Mouse (Mus musculus): Measurements from ENCODE around the gene Mybpc2.

Gene Mybpc2

DNA sequence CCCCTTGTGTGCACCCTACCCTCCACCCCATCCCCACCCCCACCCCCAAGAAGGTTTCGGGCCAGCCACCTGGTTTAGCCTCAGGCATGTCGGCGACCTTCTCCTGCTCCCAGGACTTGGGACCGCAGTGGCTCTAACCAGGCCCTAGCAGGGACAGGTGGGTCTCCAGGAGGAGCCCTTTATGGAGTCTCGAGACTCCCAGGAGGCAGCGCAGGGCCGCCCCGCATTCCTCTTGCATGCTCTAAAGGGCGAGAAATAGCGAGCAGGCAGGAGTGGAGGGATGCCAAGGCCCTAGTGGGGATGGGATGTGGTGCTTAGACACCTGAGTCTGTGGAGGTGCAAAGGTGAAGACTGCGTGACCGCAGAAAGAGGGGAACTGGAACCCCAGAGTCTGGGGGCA is at the start of gene Mybpc2:
Gene Mybpc2, minus strand, starts transcription at position 155 of the 400 bp plus-strand sequence.
- no peak for DNase-seq (ENCODE audit: low spot score)

DNA sequence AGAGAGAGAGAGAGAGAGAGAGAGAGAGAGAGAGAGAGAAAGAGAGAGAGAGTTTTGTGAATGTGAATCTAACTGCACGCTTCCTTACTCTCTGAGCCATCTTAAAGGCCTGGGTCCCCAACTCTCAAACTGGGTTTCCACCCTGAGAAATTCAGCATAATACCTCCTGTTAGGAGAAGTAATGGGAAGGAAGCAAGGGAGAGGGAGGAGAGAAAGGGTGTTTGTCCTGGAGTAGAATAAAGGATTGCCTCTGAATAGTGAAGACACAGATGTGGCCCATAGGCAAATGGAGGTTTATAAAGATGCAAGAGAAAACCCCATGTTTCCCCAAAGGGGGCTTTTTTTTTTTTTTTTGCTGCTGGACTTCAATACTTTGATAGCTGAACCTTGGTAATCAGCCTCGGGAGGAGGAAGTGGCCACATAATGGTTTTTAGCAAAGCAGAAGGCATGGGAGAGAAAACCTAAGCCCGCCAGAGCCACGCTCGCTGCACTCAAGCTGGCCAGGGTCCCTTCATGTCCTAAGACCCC is 48.6 kb upstream of the Mybpc2 start:
- DNase-seq (ENCODE audit: low spot score), result no peak

DNA sequence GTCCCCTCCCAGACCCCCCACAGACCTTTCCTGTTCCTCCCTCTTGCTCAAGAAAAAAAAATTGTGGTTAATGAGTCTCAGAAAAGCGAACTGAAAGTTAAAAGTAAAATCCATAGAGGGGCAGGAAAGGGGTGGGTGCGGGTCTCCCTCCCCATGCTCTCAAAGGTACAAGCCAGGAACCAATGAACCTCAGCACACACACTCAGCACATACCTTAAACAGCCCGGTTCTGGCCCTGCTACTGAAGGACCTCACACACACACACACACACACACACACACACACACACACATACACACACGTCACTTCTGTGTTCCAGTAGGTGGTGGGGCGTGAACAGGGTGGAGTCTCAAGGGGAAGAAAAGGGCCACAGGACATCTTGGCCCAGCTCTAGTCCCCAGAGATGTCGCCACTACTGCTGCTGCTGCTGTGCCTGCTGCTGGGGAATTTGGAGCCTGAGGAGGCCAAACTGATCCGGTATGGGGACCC is 47.8 kb upstream of the Mybpc2 start, which contains the start of gene Napsa:
Gene Napsa, plus strand, starts transcription at position 168 of the 489 bp plus-strand sequence.
- DNase-seq (ENCODE audit: low spot score), result no peak

DNA sequence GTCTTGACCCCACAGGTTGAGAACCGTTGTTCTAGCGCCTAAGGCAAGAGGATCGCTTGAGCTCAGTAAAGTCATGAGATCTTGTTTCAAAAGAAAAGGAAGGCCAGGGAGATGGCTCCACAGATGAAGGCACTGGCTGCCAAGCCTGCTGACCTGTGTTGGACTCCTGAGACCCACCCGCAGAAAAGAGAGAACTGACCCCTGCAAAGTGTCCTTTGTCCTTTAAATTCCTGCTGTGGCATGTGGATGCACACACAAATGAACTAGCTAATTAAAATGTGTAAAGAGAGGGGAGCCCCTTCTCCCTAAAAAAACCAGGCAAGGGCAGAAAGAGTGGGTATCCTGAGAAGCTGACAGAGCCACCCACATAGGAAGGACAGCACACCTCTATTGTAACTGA is 47.4 kb upstream of the Mybpc2 start:
- no peak for DNase-seq (ENCODE audit: low spot score)

DNA sequence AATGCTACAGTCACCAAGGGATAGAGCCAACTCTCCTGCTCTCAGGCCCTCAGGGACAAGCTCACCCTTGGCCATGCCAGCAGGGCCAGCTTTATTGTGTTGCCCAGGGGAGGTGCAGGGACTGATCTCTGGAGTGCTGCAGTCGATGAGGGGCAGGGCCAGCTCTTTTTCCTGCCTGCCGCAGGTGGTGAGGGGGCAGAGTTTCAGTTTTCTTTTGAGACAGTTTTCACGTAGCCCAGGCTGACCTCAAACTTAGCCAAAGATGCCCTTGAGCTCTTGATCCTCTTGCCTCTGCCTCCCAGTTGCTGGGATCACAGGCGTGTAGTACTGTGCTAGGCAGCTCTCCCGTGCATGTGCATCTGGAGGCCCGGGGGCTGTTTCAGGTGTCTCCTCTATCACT is 46.5 kb upstream of the Mybpc2 start:
- DNase-seq (ENCODE audit: low spot score), result no peak

DNA sequence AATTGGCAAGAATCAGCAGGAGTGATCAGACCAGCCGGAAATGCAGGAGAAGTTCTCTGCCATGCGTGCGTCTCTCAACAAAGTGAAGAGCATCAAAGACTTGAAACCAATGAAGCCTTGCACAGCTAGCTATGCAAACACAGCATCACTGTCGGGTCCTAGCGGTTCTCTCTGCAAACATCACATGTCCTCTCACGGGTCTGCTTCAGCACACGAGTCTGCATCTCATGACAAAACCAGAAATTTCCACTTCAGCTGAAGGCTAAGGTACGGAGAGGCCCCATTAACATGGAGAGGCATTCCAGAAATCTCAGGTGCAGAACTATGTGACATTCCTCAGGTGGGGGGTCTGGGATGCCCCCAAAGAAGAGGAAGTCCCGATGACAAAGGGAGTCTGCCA is 44.3 kb upstream of the Mybpc2 start:
- no peak for DNase-seq (ENCODE audit: low spot score)

DNA sequence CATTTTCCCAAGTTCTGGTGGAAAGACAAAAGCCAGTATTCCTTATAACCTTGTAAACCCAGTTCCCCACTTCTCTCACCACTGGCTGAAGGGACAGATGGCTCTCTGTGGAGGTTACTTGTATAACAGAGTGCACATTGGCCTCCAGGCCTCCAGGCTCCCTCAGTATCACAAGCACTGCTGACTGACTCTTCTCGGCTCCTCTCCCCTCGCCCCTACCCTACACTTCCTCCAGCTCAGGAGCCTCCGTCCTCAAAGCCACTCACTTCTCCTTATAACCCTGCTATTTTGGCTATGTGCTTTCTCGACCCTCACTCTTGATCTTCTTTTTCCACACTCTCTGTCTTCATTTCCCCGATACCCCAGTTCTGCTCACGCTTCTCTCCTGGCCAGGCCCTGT is 41.0 kb upstream of the Mybpc2 start:
- DNase-seq (ENCODE audit: low spot score), result no peak

DNA sequence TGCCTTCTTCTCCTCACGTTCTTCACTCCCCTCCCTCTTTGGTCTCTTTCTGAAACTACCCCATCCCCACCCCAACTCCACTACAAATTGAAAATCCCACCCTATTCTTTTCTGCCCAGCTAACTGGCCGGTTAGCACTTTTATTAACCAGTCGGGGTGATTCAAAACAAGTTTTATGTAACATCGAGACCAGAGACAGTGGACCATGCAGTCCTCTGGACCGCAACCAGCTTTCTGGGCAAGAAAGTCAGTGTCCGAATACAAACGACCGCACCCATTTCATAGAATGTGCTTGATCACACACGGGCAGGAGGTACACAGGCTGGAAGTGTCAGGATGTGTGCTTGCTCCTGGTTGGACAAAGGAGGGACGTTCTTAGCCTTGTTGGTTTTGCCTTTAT is 40.0 kb upstream of the Mybpc2 start:
- no peak for DNase-seq (ENCODE audit: low spot score)

DNA sequence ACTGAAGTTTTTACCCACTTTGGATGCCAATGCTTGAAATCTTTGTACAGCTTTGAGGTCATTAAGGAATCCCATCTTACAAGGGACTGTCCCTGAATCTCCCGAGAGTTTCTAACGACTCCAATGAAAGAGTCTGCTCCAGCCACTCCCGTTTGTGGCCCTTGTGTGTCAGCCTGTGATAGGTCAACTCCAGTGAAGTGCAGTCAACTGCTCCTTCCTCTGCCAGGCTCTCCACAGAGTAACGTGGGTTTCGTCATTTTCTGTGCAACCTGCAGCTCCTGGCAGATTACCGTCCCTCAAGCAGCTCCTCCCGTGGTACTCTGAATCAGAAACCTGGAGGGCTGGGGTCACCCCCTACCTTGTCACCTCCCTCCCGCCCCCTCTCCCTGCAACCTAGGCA is 38.8 kb upstream of the Mybpc2 start:
- DNase-seq (ENCODE audit: low spot score), result no peak

DNA sequence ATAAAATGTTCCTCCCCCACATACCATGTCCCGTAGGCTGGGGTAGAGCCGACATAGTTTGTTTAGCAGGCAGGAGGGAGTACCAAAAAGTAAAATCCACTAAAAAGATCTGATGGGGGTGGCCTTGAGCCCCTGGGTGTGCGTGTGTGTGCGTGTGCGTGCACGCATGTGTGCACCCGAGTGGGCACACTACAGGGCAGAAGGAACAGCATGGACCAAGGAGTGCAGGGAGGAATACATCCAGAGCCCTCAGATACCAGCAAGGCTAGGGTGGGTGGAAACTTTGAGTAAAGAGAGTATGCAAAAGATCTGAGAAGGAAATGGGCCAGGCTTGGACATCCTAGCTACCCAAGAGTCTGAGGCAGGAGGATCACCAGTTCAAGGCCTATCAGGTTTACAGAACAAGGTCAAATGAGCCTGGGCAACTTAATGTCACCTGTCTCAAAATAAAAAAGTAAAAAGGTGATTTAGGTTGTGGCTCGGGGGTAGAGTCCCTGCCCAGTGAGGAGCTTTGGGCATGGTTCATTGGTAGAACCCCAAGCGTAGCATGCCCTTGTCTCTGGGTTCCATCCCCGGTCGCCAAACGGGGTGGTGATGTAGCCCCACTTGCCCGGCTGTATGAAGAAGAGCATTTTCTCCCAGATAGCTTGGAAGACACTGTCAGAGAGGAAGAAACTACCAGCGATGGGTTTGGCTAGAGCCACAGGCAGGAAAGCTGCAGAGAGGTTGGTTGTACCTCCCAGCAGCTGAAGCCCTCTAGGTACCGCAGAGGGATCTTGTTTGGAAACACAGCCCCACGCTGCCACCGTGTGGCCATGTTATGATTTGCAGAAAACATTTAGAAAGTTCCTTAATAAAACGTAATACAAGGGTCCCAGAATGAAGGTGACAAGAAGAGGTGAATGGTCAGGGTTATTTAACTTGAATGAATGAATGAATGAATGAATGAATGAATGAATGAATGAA is 36.3 kb upstream of the Mybpc2 start:
- DNase-seq (ENCODE audit: low spot score), result peak; percentile 77

DNA sequence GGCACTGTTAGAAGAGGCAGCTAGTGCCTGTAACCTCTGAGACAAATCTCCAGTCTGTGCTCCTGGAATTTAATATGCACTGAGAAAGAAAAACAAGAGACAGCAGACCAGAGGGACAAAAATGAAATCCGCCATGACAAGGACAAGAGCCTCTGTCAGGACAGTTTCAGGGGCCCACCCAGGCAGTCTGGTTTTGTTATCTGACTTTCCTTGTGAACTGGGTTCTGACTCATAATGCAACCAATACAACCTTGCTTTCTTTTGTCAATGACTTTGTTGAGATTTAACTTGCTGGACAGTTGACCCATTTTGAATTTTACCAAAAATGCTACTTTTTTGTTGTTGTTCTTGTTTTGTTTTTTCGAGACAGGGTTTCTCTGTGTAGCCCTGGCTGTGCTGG is 33.2 kb upstream of the Mybpc2 start:
- DNase-seq (ENCODE audit: low spot score), result no peak

DNA sequence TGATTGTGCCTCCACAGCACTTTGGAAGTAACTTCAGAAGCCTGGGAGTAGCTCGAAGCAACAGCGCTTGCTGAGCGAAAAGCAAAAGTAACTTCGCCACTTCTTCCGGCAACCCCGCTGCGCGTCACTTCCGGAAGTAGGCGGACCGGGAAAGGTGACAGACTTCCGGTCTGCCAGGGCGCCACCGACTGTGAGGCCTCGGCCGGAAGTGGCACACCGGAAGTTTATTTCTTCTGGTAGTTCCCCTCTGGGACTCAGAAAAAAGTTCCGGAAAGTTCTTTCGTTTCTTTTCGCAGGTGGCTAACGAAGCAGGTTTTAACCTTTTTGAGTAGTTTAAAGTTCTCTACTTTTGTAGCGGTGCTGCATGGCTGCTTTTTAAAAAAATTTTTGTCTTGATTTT is 29.4 kb upstream of the Mybpc2 start, which contains the start of gene Nr1h2:
Gene Nr1h2, minus strand, starts transcription at position 126 of the 400 bp plus-strand sequence.
- peak; percentile 98 for DNase-seq (ENCODE audit: low spot score)

DNA sequence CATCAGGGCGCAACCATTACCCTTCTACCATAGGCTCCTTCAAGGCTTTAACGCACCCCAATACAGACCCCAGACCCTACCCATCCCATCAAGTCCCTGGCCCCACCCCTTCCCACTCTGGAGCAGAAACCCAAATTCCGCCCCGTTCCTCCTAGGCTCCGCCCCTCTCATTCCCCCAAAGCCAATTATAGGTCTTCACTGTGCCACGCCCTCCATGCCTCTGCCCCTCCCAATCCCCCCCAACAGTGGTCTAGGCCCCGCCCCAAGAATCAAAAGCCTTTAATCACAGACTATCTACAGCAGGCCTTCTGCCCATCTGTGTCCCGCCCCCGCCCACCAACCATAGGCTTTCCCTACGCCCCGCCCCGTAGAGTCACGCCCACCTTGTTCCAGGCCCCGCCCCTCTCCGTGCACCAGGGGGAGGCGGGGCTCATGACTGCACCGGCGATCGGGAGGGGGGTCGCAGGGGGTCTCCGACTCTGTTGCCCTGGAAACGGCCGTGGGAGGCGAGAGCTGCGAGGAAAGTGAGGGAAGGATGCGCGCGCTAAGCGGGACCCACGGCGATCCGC is 28.8 kb upstream of the Mybpc2 start:
- DNase-seq (ENCODE audit: low spot score), result peak; percentile 71

DNA sequence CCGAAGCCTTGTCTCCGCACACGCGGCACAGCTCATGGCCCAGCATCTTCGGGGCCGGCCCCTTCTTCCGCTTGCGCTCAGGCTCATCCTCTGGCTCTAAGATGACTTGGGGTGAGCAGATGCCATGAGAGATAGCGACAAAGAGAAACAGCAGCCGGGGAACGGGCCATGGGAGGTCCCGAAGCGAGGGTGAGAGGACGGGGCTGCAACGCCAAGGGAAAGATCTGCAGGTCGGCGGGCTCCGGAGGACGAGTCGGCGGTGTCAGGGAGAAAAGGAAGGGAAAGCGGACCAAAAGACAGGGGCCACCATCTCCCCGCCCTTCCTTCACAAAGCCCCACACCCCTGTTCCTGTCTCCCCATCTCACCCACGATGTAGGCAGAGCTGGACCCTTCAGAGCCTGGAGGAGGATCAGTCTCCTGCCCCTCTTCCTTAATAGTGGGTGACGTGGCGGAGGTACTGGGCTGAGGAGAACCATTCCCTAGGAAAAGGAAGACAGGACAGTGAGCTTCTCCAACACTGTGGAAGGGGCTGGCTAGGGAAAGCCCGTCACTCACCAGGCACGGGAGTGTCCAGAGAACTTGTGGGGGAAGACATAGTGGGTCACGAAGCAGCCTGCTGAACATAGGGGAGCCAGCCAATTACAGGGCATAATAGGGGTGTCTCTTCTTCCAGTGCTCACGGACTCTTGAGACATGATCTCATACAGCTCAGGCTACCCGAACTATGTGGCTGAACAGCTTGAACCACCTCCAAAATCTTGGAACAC is 27.9 kb upstream of the Mybpc2 start:
- no peak for DNase-seq (ENCODE audit: low spot score)

DNA sequence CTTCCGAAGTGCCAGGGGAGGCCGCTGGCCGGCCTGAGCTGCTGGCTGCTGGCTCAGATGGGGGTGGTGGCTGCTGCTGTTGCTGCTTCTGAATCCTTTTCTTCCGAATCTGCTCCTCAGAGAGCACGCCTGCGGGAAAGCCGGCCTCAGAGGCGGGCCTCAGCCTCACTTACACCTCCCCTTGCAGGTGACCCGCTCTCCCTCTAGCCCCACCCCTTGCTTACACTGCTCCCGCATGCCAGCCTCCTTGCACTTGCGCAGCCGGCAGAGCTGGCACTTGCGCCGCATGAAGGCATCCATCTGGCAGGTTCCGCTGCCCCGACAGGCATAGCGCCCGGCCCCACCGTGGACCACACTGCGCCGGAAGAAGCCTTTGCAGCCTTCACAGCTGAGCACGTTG is 27.3 kb upstream of the Mybpc2 start:
- DNase-seq (ENCODE audit: low spot score), result no peak

DNA sequence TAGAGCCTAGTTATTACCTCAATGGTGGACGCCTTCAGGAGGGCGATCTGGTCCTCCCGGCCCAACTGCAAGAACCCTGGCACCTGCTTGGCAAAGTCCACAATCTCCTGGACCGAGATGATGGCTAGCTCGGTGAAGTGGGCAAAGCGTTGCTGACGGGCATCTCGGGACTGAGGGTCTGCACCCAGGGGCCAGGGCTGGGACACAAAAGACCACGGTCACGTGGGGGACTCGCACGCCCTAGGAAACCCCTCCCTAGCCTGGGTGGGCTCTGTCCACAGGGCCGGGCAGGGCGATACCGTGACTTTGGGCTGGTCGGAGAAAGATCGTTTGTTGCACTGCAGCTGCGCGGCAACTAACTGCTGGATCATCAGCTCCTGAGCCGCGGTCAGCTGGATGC is 26.8 kb upstream of the Mybpc2 start:
- DNase-seq (ENCODE audit: low spot score), result no peak

DNA sequence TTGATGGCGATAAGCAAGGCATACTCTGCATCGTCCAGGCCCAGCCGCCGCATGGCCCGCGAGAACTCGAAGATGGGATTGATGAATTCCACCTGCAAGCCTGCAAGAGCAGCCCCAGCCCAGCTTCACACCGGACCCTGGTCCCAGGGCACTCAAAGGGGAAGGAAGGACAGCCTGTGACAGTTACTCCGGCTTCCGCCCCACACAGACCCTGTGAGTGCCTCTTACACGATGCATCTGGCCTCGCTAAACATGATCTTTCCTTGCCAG is 25.9 kb upstream of the Mybpc2 start:
- no peak for DNase-seq (ENCODE audit: low spot score)

DNA sequence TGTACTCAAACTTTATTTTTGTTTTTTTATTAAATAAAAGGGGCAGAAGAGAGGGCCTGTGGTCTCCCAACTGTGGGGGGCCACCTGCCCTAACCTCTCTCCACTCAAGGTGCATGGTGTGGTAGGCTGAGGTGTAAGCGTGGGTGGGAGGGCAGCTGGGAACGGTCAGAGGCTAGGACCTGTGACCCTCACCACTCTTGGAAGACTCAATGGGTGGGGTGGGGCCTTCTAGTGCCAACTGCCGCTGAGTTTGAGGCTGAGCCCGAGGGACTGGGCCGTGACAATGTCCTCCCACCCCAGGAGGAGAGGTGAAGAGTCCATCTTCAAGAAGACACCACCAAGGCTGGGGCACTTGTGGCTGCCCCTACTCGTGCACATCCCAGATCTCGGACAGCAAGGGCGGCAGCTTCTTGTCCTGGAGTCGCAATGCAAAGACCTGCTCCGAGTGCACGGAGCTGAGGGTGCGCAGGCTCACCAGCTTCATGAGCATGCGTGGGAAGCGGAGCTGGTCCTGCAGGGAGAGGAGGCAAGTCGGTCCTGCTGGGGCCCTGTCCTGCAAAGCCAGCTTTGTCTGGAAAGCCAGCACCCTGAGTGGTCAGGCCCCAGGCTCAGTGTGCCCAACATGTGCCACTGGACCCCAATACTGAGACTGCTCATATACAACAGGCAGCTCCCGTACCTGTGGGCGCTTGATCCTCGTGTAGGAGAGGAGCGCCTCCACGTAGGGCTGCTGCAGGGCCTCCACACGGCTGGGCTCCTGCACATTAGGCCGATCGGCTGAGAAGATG is 25.4 kb upstream of the Mybpc2 start:
- DNase-seq (ENCODE audit: low spot score), result no peak

DNA sequence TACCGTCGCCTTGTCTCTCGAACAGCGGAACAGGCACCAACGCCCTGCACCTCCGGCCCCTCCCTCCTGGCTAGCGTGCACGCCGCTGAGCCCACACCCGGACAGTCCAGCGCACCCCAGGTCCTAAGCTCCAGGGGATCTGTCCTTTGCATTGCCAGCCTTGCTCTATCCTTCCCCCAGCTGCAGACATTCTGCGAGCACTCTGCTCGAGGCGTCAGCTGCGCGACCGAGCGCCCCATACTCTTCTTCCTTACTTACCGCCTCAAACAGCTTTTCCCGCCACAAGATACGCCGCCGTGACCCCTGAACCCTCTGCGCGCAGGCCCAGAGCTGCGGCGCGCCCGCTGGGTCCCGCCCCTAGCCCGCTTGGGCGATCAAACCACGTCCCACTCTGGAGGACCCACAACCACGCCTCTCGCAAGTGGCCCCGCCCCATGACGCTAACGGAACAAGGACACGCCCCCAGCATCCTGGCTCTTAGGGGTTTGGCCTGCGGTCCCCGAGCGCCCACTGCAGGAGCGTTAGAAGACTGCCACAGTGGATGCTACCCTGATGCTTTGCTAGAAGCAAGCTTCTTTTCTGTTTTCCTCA is 24.1 kb upstream of the Mybpc2 start, which contains the start of gene Pold1:
Gene Pold1, minus strand, starts transcription at position 353 of the 591 bp plus-strand sequence.
- DNase-seq (ENCODE audit: low spot score), result peak; percentile 100

DNA sequence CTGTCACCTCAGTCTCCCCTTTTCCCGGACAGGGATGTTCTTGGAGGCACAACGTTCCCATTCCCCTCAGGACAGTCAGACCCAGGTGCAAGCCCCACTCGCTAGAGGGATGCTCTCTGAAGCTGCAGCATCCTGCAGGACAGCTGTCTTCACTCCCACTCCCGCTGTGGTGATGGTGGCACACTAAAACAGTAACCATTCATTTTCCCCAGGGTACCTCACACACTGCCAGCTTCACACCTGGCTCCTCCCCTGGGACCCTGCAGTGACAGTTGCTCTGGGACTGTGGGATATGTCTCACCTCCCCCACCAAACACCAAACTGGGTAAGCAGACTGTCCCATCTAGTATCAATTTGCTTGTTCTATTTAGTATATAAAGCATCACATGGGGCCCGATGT is 23.3 kb upstream of the Mybpc2 start:
- no peak for DNase-seq (ENCODE audit: low spot score)

DNA sequence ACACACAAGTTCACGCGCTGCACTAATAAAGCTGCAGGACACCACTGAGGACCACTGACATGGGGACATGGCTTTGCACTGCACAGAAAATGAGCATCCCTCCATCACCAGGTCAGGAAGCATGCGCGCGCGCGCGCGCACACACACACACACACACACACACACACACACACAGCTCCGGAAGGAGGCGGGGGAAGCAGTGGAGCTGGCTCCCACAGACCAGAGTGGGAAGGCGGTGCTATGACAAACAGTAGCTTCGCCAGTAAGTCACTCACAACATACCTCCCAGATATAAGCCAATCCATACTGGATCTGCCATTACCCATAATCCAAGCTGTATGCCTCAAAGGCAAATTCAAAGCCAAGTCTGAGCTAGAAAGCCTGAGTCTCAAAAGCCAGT is 22.6 kb upstream of the Mybpc2 start:
- no peak for DNase-seq (ENCODE audit: low spot score)

All from T-cell, adult 2 months (primary cell).